Mouse (Mus musculus) thymus, postnatal 0 days (tissue): Measurements from ENCODE around the gene Ikbip. TPM values are rescaled to one million over a fixed set of nuclear protein-coding genes. Genes with fewer than 3 reads are reported as not detected.

ENCODE experiments used
- DNase-seq: peaks from one replicate; pipeline ENCODE4 v3.0.0-alpha.2; 2015; ENCODE audit warnings: low spot score
- polyA plus RNA-seq: library from polyadenylated mRNA; unstranded; fragments of >200 nt; fragmentation: Nextera tagmentation; extraction: Ambion mirVana; gene quantifications from 2 replicates; pipeline ENCODE4 v1.2.1, GENCODE M21; 2015

The Ikbip gene
- 12.2 and 12.3 TPM in 2 replicates for polyA plus RNA-seq

DNA sequence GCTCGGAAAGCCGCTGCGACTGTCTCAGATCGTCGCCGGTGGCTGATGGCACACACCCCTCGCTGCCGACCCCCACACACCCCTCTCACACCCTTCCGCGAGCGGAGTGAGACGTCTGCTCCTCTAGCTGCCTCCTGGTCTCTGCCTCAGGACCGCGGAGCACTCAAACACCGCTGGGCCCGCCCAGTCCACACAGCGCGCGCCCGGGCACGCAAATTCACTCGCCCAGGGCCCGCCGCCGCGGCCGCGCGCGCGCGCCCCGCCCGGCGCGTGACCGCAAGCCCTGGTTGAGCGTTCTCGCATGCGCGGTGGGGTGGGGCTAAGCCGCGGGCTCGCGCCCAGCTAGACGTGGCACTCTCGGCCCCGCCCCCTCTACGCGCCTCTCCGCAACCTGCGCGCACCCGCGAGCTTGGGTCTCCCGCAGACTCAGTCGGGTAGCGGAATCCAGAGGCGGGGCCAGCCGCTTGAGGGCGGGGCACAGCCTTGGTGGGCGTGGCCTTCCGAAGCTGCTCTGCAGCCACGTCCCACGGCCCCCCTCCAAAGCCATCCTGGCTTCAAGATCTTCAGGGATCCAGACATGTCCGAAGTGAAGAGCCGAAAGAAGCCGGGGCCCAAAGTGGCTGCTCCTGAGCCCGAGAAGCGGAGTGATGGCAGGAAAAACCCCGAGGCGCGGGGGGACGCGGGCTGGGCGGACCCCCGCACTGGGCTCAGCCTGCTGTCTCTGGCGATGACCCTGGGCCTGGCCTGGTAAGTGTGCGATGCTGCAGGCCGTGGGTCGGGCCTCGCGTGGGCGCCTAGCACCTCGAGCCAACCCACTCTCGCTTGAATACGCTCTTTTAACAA is at the start of gene Ikbip, which contains the start of gene Apaf1:
Ikbip (plus strand) TSS at position 391 of the 843 bp plus-strand sequence.
Apaf1 (minus strand) TSS at position 221 of the 843 bp plus-strand sequence.
- DNase-seq = peak; percentile 99

DNA sequence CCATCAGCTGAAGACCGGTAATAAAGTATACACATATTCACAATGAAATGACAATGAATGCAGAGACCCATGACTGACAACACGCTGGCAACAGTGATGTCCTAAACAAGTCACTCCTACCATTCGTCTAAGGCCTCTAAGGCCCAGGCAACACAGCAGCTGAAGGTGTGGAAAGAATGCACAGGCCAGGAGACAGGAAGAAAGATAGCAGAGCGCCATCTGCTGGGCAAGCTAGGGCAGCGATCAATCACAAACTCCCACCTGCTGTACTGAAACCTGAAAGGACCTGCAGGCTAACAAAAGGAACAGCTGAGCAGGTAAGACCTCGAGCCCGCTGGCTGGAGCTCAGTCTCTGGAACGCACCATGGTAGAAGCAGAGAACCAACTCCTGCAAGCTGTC is 48.8 kb upstream of the Ikbip start:
- DNase-seq = peak; percentile 62

DNA sequence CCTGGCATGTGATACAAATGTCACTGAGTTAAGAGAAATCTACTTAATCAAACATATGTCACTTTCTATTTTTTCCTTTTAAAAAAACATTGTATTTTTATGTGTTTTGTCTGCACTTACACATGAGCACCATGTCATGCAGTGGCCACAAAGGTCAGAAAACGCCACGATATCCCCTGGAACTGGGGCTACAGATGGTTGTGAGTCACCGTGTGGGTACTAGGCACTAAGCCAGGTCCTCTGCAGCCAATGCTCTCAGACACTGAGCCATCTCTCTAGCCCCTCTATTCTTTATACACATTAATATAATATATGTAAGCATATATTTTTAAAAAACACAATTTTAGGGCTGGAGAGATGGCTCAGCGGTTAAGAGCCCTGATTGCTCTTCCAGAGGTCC is 33.0 kb upstream of the Ikbip start:
- DNase-seq = no peak

DNA sequence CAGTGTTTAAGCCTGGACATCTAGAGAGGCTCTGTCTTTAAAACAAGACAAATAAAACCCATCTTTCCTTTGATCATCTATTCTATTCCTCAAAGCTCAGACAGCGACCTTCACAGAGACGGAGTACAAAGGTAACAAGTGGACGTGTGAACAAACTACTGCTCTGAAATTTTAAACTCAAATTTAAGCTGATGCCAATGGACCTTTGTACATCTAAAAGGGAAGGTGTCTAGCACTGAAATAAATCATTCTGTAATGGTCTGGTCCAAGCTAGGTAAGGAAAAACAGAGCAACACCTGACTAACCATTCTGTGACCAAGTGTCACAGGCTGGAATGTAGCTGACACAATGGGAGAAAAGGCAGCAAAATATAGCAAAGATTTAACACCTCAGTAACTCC is 31.6 kb upstream of the Ikbip start:
- DNase-seq = no peak

DNA sequence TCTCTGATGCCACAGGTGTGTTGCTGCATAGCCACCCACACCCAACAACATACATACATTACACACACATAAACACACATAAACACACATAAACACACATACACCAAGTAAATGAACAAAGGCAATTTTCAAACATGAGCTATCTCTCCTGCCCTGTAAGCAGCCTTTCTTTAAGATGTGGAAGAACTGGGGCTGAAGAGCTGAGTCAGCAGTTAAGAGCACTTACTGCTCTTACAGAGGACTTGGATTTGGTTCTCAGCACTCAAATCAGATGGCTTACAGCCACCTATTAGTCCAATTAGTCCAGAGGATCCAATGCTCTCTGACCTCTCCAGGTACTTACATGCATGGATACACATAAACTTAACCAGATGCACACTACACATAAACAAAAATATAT is 30.0 kb upstream of the Ikbip start:
- DNase-seq = no peak

DNA sequence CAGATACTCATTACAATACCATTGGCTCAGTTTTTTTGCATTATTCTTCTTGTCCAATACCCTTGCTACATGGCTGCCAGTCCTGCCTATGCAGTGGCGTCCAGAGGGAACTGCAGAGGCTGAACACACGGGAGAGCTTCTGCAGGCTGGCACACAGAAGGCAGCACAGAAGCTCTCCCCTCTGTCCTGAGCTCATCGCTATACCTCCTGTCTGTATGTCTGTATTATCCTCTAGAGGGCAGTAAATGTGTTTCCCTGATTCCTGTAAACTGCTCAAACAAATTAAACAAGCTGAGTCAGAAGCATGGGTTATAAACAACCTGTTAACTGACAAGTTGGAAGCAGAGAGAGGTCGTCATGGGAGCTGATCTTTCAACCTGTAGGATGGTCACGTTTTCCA is 22.0 kb upstream of the Ikbip start:
- DNase-seq = peak; percentile 36

DNA sequence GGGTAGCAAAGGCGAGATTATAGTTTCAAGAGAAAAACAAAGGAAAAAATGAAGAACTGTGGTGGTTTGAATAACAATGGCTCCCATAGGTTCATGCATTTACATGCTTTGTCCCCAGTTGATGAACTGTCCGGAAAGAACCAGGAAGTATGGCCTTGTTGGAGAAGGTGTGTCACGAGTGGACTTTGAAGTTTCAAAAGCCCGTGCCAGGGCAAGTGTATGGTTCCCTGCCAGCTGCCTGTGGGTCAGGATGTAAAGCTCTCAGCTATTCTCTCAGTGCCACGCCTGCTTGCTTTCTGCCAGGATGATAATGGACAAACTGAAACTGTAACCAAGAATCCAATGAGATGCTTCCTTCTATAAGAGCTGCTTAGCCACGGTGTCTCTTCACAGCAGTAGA is 20.4 kb upstream of the Ikbip start:
- no peak for DNase-seq

DNA sequence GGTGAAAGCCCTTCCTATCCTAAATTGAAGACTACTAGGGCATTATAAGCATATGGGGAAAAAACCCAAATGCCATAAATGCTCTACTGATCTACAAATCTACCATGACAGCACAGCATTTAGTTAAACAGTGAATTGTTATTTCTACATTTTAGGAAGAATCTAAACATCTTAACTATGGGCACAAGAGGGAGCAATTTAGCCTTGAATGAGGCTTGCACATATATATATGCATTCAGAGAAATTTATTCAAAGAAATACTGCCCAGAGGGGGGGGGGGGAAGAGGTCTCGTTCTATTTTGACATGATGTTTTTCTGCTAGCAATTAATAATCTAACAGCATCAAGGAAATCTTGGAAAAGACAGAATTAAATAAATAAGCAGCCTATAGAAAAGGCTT is 11.0 kb upstream of the Ikbip start:
- DNase-seq = peak; percentile 42

DNA sequence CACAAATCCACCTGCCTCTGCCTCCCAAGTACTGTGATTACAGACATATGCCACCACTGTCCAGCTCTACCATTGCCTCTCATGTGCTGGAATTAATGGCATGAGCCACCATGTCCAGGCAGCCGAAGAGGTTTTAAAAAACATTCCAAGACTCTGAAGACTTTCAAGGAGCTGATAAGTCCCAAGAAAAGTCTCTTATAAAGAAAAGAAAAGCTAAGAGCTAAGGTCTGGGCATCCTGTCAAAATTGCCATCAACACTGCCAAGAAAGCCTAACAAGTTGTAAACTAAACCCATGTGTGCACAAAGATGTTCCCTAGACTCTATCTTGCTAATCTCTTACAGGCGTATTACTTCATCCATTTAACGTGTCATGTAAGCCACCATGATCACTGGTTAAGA is 9.4 kb upstream of the Ikbip start:
- DNase-seq = no peak

DNA sequence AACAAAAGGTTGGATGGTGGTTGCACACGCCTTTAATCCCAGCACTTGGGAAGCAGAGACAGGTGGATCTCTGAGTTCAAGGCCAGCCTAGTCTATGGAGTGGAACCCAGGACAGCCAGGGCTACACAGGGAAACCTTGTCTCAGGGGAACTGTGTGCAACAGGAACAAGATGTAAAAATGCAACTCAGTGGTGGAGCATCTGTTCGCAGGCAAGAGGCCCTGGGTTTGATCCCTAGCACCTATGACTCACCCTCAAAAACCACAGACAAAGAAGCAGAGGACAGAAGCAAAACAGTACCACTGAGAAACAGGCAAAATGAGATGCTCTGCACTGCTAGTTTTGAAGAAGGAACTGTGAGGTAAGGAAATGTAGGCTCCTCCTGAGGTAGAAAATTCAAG is 6.1 kb upstream of the Ikbip start:
- DNase-seq = no peak

DNA sequence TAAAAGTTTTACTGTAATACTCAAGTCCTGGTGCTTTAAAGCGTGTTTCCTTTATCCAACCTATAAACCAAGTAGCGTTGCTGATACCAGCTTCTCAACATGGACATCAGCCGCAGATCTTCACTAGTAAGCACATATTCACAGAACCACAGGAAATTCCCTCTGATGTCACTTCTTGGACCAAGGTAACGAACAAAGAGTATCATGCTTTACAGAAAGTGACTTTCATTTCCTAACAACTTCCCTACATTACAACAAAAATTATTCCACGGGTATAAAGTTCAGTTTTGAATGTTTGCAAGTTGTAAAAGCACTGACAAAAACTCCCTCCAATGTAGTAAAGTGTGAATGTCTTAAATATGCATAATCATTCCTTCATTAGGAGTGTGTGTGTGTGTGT is 2.2 kb upstream of the Ikbip start:
- no peak for DNase-seq

DNA sequence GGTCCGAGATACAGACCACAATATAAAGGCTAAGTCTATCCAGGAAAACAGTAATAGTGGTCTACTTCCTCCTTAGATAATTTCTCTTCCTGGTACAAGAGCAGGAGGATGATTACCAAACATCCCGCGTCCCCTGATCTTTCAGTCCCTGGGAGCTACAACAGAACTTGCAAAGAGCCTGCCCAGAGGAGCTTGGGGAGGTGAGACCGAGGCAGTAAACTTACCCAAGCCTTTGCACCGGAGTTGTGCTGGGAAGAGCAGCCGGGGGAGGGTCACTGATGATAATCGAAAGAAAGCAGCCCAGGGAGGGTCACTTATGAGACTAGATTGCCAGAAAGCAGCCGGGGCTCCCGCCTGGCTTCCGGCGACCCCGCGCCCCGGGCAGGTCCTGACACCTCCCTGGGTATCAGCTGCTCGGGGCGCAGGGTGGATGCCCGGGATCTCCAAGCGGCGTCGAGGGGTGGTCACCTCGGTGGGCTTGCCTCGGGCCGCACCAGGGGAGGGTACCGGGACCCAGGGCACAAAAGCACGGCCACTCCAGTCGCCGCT is 707 bp upstream of the Ikbip start:
- DNase-seq = peak; percentile 40

DNA sequence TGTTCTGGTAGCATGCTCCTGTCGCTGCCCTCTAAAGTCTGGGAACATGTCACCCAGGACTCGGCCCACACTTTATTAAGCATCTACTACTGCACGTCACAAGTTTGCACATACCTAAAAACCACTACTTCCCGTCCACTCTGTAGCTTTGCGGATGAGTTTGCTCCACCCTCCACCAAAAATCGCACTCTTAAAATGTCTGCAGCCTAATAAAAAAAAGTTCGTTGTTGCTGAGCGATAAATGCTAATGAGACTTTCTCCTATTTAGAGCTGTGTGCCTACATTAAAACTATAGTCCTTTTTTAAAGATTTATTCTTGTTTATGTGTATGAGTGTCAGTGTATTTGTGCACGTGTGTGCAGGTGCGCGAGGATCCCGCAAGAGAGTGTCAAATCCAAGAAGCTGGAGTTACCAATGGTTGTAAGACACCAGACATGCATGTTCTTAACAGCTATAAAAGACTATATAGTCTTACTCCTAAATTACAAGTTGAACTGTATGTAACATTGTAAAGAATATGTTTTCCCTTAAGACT is 720 bp downstream of the Ikbip start:
- DNase-seq = no peak

DNA sequence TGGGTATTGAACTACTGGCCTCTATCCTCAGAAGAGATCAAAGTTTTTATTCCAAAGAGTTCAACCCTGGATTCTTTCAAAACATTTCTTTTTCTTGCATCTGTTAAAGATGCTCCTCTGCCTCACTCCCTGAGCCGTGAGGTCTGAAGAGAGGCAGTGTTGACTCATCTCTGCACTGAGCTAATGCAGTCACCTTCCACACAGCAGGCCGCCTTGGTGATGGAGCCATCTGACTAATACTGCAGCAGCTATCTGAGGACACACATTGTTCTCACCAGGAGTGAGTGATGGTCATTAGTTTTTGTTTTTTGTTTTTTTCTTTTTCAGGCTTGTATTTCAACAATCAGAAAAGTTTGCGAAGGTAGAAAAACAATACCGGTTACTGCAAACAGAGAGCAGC is 10.1 kb downstream of the Ikbip start:
- no peak for DNase-seq

DNA sequence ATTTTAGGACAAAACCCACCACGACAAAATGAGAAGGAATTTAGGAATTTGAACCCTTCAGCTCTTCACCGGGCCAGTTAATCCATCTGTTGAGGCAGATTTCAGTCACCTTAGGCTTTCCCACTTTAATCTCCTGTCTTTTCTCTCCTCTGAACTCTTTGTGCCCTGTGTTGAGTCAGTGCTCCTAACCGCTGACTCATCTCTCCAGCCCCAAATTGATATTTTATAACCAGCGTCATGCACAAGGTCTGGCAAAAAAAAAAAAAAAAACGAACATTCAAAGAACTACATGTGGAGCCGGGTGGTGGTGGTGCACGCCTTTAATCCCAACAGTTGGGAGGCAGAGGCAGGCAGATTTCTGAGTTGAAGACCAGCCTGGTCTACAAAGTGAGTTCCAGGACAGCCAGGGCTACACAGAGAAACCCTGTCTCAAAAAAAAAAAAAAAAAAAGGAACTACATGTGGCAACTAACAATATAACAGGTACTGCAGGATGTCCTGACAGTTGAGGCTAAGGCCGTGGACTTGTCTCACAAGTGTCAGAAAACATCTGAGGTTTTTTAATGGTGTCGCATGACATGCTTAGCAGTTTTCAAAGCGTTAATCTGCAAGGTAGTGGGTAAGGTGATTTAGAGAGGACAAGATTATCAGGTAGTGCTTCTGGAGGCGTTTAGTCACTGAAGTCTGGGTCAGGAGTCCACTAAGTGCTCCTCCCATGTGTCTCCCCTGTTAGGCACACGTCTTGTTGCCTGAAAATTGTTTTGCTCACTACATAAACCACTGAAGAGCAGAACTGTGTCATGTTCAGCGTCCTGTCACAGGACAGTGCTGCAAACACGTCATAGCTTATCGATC is 11.7 kb downstream of the Ikbip start:
- no peak for DNase-seq

DNA sequence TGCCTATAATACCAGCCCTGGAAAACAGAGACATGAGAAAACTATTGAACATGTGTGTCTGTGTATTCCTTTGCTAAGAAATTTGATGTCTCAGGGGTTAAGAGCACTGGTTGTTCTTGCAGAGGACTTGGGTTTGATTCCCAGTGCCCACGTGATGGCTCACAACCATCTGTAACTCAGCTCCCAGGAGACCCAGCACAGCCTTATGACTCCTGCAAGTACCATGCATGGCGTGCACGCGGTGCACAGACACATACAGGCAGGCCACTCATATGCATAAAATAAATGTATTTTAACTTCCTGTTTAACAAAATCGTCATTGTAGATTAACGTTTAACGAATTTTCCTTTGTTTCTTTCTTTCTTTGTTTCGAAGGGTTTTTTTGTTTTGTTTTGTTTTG is 15.3 kb downstream of the Ikbip start:
- no peak for DNase-seq

DNA sequence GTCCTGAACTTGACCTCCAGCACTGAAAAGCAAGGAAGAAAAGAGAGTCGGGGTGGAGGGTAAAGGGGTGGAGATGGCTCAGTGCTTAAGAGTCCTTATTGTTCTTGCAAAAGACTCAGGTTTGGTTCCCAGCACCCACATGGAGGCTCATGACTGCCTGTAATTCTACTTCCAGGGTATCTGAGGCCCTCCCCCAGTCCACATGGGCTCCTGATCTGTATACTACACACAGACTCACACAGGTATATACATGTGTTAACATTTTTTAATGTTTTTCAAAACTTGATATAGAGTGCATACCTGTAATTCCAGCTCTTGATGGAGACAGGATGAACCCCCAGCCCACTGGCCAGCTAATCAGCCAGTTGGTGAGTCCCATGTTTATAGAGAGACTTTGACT is 17.4 kb downstream of the Ikbip start:
- no peak for DNase-seq

DNA sequence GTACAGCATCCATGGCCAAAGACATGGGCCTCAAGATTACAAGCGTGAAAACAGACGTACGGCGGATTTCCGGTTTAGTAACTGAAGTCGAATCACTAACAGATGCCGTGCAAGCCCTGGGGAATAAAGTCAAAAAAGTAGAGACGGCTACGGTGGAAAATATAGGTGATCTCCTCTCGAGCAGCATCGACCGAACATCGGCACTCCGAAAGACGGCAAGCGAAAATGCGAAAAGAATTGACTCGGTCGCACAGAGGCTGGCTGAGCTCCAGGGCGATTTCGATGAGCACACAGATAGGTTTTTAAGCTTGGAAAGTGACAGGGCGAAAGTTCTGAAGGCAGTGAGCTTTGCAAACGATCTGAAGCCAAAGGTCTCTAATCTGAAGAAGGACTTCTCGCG is 19.2 kb downstream of the Ikbip start:
- no peak for DNase-seq

DNA sequence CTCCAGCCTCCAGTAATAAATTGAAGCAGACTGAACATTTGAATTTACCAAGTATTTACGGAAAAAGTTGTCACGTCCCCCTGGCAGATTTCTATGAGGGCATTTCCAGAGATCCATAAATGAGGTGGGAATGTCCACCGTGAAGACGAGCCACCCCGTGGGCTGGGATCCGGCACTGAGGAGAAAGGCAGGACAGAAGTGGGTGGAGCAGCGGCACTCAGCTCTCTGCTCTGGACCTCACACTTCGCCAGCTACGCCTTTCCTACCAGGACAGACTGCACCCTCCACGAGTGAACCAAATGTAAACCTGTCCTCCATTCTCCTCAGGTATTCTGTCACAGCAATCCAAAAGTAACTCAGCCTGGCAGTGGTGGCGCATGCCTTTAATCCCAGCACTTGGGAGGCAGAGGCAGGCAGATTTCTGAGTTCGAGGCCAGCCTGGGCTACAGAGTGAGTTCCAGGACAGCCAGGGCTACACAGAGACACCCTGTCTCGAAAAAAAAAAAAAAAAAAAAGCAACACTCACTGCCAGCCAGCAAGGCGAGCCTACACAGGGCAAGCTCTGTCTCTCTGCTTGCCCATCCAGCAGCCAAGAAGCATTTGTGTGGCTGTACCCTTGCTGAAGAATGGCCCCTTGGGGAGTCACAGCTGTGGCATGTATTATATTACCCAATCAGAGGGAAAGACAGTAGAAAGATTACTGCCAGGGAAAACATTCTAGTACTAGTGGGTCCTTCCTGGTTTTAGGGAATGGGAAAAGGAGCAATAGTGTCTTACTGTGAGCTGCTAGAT is 20.3 kb downstream of the Ikbip start:
- no peak for DNase-seq

DNA sequence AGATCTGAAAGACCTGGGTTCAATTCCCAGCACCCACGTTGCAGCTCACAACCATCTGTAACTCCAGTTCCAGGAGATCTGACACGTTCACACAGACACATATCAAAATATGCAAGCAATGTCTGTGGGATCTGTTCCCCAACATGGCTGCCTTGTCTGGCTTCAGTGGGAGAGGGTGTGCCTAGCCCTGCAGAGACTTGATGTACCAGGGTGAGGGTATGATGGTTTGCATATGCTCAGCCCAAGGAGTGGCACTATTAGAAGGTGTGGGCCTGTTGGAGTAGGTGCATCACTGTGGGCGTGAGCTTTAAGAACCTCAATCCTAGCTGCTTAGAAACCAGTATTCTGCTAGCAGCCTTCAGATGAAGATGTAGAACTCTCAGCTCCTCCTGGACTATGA is 23.2 kb downstream of the Ikbip start:
- no peak for DNase-seq

DNA sequence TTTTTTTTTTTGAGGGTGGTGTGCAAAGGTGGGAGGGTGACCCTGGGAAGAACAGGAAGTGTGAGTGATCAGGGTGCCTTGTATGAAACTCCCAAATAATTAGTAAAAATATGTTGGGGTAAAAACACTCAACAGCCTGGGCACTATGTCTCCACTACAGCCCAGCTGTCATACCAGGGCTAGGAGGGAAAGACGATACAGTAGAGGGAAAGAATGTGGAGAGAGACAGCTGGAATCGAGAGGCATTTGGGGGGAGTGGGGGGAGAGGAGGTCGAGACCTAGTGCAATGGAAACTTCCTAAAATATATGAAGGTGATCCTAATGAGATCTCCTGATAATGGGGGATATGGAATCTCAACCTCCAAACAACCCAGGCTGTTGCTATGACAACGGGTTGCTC is 27.1 kb downstream of the Ikbip start:
- DNase-seq = no peak
